Mouse (Mus musculus): ENCODE measurements at regions not wholly inside any gene's neighbourhood (a gene's known extent, or its start where the extent isn't known, plus 50 kb on each side); places are given as distances from the start of the nearest gene placed in this dataset.

DNA sequence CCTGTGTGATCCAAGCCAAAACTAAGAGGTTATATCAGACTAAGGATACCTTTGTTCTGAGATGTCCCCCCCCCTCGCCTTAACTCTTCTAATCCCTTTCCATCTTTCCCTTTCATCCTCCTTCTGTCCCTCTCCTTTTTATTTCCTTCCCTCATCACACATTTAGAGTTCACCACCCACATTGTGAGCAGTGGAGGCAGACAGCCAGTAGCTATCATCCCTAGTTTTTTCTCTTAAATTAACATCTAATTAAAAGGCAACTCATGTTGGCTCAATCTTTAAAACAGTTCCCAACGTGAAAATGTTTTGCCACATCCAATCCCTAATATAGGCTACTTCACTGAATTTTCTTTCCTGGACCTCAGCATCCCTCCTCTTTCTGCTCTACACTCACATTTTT lies 138.0 kb downstream of the Cst10 start:
- H3K27me3 ChIP-seq (ENCODE audit: control insufficient read depth, insufficient read depth, low read length): no peaks in the 10 kb centered on the region
- no peak overlapping the region for H3K4me3 ChIP-seq (ENCODE audit: insufficient read depth in 1 of 2, low read depth in 2 of 2, low read length in 2 of 2)
- H3K4me2 ChIP-seq (ENCODE audit: low read depth): no peak overlapping the region
- no peak for TF ChIP-seq CTCF (IDR thresholded peaks at IDR 0.05; ENCODE audit: low read depth)
- no peak for TF ChIP-seq EP300 (IDR thresholded peaks at IDR 0.05; ENCODE audit: low read depth)
- ATAC-seq (ENCODE audit: insufficient read depth) (no peak), DNase-seq (ENCODE audit: low read depth in 3 of 3, low spot score in 3 of 3) (no peak)
- H3K36me3 ChIP-seq (replicated peaks; ENCODE audit: control insufficient read depth, insufficient read depth, low read depth): no peaks in the 10 kb centered on the region
- no peaks in the 10 kb centered on the region for H3K4me1 ChIP-seq (replicated peaks; ENCODE audit: control insufficient read depth in 2 of 2, insufficient read depth in 2 of 2, low read length in 1 of 2)
- no peak overlapping the region for H3K9ac ChIP-seq (replicated peaks)
- WGBS (ENCODE audit: insufficient replicate concordance): 48% methylated on average over 2 of the region's 2 CpGs
- no peaks in the 10 kb centered on the region for H3K9me3 ChIP-seq (ENCODE audit: control insufficient read depth, low read length)
- H3K27ac ChIP-seq: no peak overlapping the region

DNA sequence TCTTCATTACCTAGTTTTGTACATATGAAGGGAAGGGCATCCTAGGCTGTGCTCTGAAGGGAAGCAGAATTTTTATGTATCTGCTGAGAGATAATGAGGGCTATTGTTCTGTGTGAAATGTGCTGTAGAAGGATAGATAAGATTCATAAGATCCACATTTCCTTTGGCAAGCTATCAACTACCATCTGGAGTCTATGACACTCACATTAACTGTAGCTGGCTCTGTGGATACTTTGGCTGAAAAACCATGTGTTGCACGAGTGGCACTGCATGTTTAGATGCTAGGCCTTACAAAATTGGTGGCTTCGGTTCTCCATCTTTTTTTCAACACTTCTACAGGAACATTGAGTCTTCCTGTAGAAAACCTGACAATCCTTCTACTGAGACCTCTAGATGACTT lies 140.9 kb downstream of the Cst10 start:
- H3K4me1 ChIP-seq (replicated peaks; ENCODE audit: control insufficient read depth in 2 of 2, insufficient read depth in 2 of 2, low read length in 1 of 2): no peaks in the 10 kb centered on the region
- H3K27me3 ChIP-seq (ENCODE audit: control insufficient read depth, insufficient read depth, low read length): no peaks in the 10 kb centered on the region
- no peak overlapping the region for H3K4me2 ChIP-seq (ENCODE audit: low read depth)
- H3K9ac ChIP-seq (replicated peaks): no peak overlapping the region
- H3K36me3 ChIP-seq (replicated peaks; ENCODE audit: control insufficient read depth, insufficient read depth, low read depth): no peaks in the 10 kb centered on the region
- WGBS (ENCODE audit: insufficient replicate concordance): 25% methylated on average over 2 of the region's 2 CpGs
- no peak overlapping the region for H3K4me3 ChIP-seq (ENCODE audit: insufficient read depth in 1 of 2, low read depth in 2 of 2, low read length in 2 of 2)
- H3K9me3 ChIP-seq (ENCODE audit: control insufficient read depth, low read length): no peaks in the 10 kb centered on the region
- ATAC-seq (ENCODE audit: insufficient read depth): no peak
- H3K27ac ChIP-seq: no peak overlapping the region
- no peak for TF ChIP-seq EP300 (IDR thresholded peaks at IDR 0.05; ENCODE audit: low read depth)
- no peak for TF ChIP-seq CTCF (IDR thresholded peaks at IDR 0.05; ENCODE audit: low read depth)
- DNase-seq (ENCODE audit: low read depth in 3 of 3, low spot score in 3 of 3): no peak

DNA sequence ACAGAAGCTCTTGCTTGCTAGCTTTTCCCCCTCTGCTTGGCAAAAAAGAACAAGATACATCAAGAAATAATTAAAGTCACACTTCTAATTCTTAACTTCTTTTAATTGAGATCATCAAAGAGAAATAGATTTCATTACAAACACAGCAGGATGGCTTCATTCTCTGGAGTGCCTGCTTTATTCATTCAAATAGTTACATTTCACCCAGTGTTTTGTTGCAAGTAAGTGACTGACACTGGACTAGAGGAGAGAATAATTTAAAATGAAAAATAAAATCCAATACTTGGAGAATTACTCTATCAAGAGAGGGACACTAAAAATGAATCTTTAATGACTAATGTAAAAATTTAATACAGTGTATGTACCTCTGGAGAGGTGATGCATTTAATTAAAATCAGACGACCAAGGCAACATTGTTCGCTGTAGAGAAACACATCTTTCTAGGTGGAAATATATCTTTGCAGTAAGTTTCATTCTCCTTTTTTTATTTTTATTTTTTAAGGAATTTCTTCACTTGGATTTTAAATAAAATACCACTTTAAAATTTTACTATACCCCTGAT lies 141.9 kb downstream of the Cst10 start:
- no peak overlapping the region for H3K27ac ChIP-seq
- no peak for DNase-seq (ENCODE audit: low read depth in 3 of 3, low spot score in 3 of 3)
- no peak overlapping the region for H3K9ac ChIP-seq (replicated peaks)
- H3K27me3 ChIP-seq (ENCODE audit: control insufficient read depth, insufficient read depth, low read length): no peaks in the 10 kb centered on the region
- H3K4me1 ChIP-seq (replicated peaks; ENCODE audit: control insufficient read depth in 2 of 2, insufficient read depth in 2 of 2, low read length in 1 of 2): no peaks in the 10 kb centered on the region
- H3K9me3 ChIP-seq (ENCODE audit: control insufficient read depth, low read length): no peaks in the 10 kb centered on the region
- no peak overlapping the region for H3K4me2 ChIP-seq (ENCODE audit: low read depth)
- H3K4me3 ChIP-seq (ENCODE audit: insufficient read depth in 1 of 2, low read depth in 2 of 2, low read length in 2 of 2): no peak overlapping the region
- no peak for ATAC-seq (ENCODE audit: insufficient read depth)
- H3K36me3 ChIP-seq (replicated peaks; ENCODE audit: control insufficient read depth, insufficient read depth, low read depth): no peaks in the 10 kb centered on the region
- 64% methylated on average over 2 of the region's 2 CpGs for WGBS (ENCODE audit: insufficient replicate concordance)
- TF ChIP-seq CTCF (IDR thresholded peaks at IDR 0.05; ENCODE audit: low read depth): no peak
- no peak for TF ChIP-seq EP300 (IDR thresholded peaks at IDR 0.05; ENCODE audit: low read depth)

DNA sequence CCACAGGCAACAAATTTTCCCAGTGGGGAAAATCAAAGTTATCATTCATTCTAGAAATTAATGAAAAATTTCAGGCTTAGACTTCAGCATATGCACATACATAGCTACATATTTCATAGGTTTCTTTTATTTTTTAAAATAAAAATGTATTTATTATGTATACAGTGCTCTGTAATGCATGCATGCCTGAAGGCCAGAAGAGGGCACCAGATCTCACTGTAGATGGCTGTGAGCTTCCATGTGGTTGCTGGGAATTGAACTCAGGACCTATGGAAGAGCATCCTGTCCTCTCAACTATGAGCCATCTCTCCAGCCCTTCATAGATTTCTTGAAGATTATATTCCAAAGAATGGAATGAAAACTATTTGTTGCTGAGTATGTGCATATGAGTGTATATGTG lies 150.4 kb downstream of the Cst10 start:
- H3K27ac ChIP-seq: no peak overlapping the region
- no peak overlapping the region for H3K4me3 ChIP-seq (ENCODE audit: insufficient read depth in 1 of 2, low read depth in 2 of 2, low read length in 2 of 2)
- no peak overlapping the region for H3K4me2 ChIP-seq (ENCODE audit: low read depth)
- ATAC-seq (ENCODE audit: insufficient read depth) (no peak), DNase-seq (ENCODE audit: low read depth in 3 of 3, low spot score in 3 of 3) (no peak)
- H3K9ac ChIP-seq (replicated peaks): no peak overlapping the region
- H3K36me3 ChIP-seq (replicated peaks; ENCODE audit: control insufficient read depth, insufficient read depth, low read depth): no peaks in the 10 kb centered on the region
- H3K4me1 ChIP-seq (replicated peaks; ENCODE audit: control insufficient read depth in 2 of 2, insufficient read depth in 2 of 2, low read length in 1 of 2): no peaks in the 10 kb centered on the region
- no peak for TF ChIP-seq EP300 (IDR thresholded peaks at IDR 0.05; ENCODE audit: low read depth)
- no peak for TF ChIP-seq CTCF (IDR thresholded peaks at IDR 0.05; ENCODE audit: low read depth)
- no peaks in the 10 kb centered on the region for H3K9me3 ChIP-seq (ENCODE audit: control insufficient read depth, low read length)
- H3K27me3 ChIP-seq (ENCODE audit: control insufficient read depth, insufficient read depth, low read length): no peaks in the 10 kb centered on the region

DNA sequence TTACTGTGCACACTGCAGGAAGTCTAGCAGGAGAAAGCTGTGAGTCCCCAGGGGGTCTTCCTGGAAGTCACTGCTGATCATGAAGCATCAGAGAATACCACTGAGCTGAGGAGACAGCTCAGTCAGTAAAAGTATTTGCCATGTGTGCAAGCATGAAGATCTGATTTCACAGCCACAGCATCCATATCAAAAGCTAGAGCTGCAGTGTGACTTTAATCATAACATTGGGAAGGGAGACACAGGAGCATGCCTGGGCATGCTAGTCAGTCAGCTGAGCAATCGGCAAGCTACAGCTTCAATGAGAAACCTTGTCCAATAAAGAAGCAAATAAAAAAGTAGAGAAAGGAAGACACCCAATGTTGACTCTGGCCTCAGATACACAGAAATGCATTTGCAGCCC lies 168.9 kb downstream of the Cst10 start:
- no peak for TF ChIP-seq EP300 (IDR thresholded peaks at IDR 0.05; ENCODE audit: low read depth)
- no peak for ATAC-seq (ENCODE audit: insufficient read depth)
- no peak overlapping the region for H3K27ac ChIP-seq
- 58% methylated on average over 1 of the region's 1 CpGs for WGBS (ENCODE audit: insufficient replicate concordance)
- H3K27me3 ChIP-seq (ENCODE audit: control insufficient read depth, insufficient read depth, low read length): no peaks in the 10 kb centered on the region
- no peaks in the 10 kb centered on the region for H3K9me3 ChIP-seq (ENCODE audit: control insufficient read depth, low read length)
- no peak overlapping the region for H3K4me2 ChIP-seq (ENCODE audit: low read depth)
- H3K9ac ChIP-seq (replicated peaks): no peak overlapping the region
- H3K36me3 ChIP-seq (replicated peaks; ENCODE audit: control insufficient read depth, insufficient read depth, low read depth): no peaks in the 10 kb centered on the region
- DNase-seq (ENCODE audit: low read depth in 3 of 3, low spot score in 3 of 3): no peak
- no peak overlapping the region for H3K4me3 ChIP-seq (ENCODE audit: insufficient read depth in 1 of 2, low read depth in 2 of 2, low read length in 2 of 2)
- no peaks in the 10 kb centered on the region for H3K4me1 ChIP-seq (replicated peaks; ENCODE audit: control insufficient read depth in 2 of 2, insufficient read depth in 2 of 2, low read length in 1 of 2)
